Mouse (Mus musculus) heart, postnatal 0 days (tissue): Measurements from ENCODE around the gene Epn1. TPM values are rescaled to one million over a fixed set of nuclear protein-coding genes. Genes with fewer than 3 reads are reported as not detected.

Source experiments
- ATAC-seq: fragments of 200-750 bp; cut with Nextera tagmentation; 2 replicates; pipeline ENCODE4 v1.8.0; 2017; ENCODE audit warnings: low read depth, moderate number of reproducible peaks, moderate library complexity; ENCODE audit not compliant: insufficient read depth
- DNase-seq: peaks from one replicate; pipeline ENCODE4 v3.0.0-alpha.2; 2016; ENCODE audit warnings: low spot score
- H3K27ac ChIP-seq: fragments of 300-500 bp; sonication (generic); 2 replicates; pipeline ENCODE4 v1.5.1; 2014; ENCODE audit warnings: low read depth, mild to moderate bottlenecking
- H3K27me3 ChIP-seq: fragments of 300-500 bp; sonication (generic); 2 replicates; pipeline ENCODE4 v1.6.1; 2014; ENCODE audit warnings: low read length, mixed read lengths; ENCODE audit not compliant: control insufficient read depth, insufficient read depth
- H3K36me3 ChIP-seq: fragments of 300-500 bp; sonication (generic); replicated peaks from 2 replicates; pipeline ENCODE4 v1.6.1; 2014; ENCODE audit warnings: low read length, mixed read lengths; ENCODE audit not compliant: control insufficient read depth, insufficient read depth
- H3K4me1 ChIP-seq: fragments of 300-500 bp; sonication (generic); 2 replicates; pipeline ENCODE4 v1.6.1; 2014; ENCODE audit warnings: antibody characterized with exemption; ENCODE audit not compliant: control insufficient read depth, insufficient read depth
- H3K4me2 ChIP-seq: fragments of 300-500 bp; sonication (generic); 2 replicates; pipeline ENCODE4 v1.6.1; 2014; ENCODE audit warnings: low read depth, mild to moderate bottlenecking, low read length, moderate library complexity
- H3K4me3 ChIP-seq: fragments of 300-500 bp; sonication (generic); 2 replicates; pipeline ENCODE4 v1.5.1; 2014; ENCODE audit warnings: low read depth, low read length
- H3K9ac ChIP-seq: fragments of 300-500 bp; sonication (generic); replicated peaks from 2 replicates; pipeline ENCODE4 v1.6.1; 2014; ENCODE audit warnings: low read depth, low read length, mixed read lengths
- H3K9me3 ChIP-seq: fragments of 300-500 bp; sonication (generic); replicated peaks from 2 replicates; pipeline ENCODE4 v1.6.1; 2016; ENCODE audit warnings: low read length; ENCODE audit not compliant: control insufficient read depth
- CTCF ChIP-seq: IDR thresholded peaks from 2 replicates; pipeline ENCODE4 v1.5.1; 2016; ENCODE audit warnings: antibody characterized with exemption, control low read depth, low read depth
- EP300 ChIP-seq: IDR thresholded peaks from 2 replicates; pipeline ENCODE4 v1.6.1; 2016; ENCODE audit warnings: antibody characterized with exemption, low read depth
- WGBS: fragments of 180-500 bp; shearing (Covaris S2); extraction: QIAGEN DNeasy Blood & Tissue Kit; methylation state at CpG from one replicate; pipeline ENCODE4 v1.1.7; 2014; 5-methylcytosine and 5-hydroxymethylcytosine counted together
- polyA plus RNA-seq: library from polyadenylated mRNA; unstranded; fragments of >200 nt; fragmentation: Nextera tagmentation; extraction: Ambion mirVana; gene quantifications from 2 replicates; pipeline ENCODE4 v1.2.1, GENCODE M21; 2015
- total RNA-seq: library from RNA; depleted of rRNA; stranded (reverse); fragments of >200 nt; gene quantifications from 2 replicates; pipeline ENCODE4 v1.2.3, GENCODE M21; 2014; ENCODE audit warnings: low replicate concordance

The Epn1 gene
- total and polyA plus RNA-seq, 2 experiments from 2014 or later, result 56.4 to 208 TPM

DNA sequence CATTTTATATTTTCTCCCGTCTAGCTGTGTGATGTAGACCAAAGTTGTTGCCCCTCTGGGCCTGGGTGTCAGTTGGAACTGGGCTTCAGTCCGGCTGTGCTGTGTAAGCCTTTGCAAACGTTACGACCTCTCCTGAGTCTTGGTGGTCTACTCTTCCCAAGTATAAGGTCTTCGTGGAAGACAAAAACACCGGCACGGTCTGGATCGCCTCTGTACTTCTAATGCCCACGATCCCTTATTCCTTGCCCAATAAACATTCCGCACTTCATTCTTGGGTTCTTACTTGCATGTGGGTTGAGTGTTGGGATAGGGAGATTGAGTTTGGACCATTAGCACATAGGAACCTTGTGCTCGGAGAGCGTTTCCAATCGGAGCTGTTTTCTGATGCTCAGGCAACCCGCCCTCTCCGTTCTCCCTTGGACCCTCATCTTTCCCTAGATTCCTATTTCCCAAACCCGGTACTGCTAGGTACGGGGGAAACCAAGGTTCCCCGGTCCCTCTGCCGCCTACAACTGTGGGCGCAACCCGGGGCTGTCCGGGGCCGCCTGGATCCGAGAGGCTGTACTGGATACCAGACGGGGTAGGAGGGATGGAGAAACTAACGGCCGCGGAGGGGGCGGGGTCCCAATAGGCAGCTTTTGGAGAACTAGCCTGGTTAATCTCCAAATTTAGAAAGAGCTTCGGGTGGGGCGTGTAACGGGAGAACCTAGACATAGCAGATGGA lies 26.4 kb upstream of the Epn1 start:
- Histone ChIP-seq H3K27ac (no peak overlapping the region), H3K9me3 (no peaks in the 10 kb centered on the region), H3K4me3 (peak overlapping the region; percentile 67), H3K4me2 (peak overlapping the region; percentile 92), H3K36me3 (no peaks in the 10 kb centered on the region), H3K27me3 (peaks cover 65% of the 10 kb centered on the region), H3K9ac (no peak overlapping the region), H3K4me1 (peaks cover 15% of the 10 kb centered on the region)
- TF ChIP-seq EP300, result no peak
- no peak for TF ChIP-seq CTCF
- no peak for DNase-seq
- ATAC-seq, result no peak
- 12% methylated on average over 32 of the region's 32 CpGs for WGBS

DNA sequence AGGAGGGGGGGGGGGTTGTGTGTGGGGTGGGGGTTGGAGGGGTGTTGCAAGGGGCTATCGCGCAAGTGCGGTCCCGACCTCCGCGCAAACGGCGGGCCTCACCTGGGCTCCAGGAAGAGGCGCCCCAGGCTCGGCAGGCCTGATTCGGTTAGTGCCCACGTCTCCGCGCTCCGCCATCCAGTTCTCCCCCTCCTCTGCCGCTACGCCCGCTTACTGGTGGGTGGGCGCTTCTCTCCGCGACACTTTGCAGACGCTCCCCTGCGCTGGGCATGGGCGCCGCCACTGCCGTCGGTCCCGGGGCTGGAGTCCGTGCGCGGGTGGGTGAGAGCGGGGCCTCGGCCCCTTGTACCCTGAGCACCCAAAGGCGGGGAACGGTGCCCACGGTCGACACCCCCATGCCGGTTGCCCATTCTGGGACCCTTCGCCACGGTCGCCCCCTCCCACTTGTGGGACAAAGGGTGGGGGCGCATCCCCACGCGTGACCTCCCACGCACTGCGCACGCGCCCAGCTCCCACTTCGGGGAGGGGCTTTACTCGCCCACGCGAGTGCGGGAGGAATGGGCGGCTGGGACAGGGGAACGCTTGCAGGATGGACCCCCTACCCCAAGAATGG lies 23.3 kb upstream of the Epn1 start:
- 2% methylated on average over 52 of the region's 55 CpGs for WGBS
- Histone ChIP-seq H3K4me3 (peak overlapping the region; percentile 33), H3K9ac (peak overlapping the region; percentile 21; the same call in 1 of the 2 replicates), H3K36me3 (no peaks in the 10 kb centered on the region), H3K27ac (no peak overlapping the region), H3K27me3 (peaks cover 65% of the 10 kb centered on the region), H3K4me1 (peaks cover 14% of the 10 kb centered on the region), H3K4me2 (peak overlapping the region; percentile 55), H3K9me3 (no peaks in the 10 kb centered on the region)
- DNase-seq (no peak), ATAC-seq (no peak)
- TF ChIP-seq CTCF (no peak), EP300 (no peak)

DNA sequence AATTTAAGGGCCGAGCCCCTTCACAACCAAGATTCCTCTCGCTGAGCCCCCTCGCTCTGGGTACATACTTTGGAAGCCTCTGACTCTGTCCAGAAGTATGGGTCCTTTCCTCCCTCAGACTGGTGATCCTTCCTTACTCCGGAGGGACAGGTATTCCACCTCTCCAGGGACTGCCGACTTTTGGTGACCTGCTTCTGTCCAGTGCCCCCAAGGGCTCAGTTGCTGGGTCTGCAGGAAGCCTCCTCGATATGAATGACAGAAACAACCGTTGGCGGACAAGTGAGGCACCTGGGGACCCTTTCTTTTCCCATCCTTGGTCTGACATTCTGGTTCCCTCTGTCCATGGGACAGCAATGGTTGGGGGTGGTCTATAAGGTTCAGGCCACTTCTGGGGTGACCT lies 22.7 kb upstream of the Epn1 start:
- no peak overlapping the region for H3K27ac ChIP-seq
- no peak for DNase-seq

GRCm38 (mm10) chr7:5057804-5058203 lies 22.2 kb upstream of the Epn1 start:
- H3K4me1 ChIP-seq, result peaks cover 8% of the 10 kb centered on the region
- 36% methylated on average over 11 of the region's 11 CpGs for WGBS
- no peak overlapping the region for H3K4me3 ChIP-seq
- ATAC-seq (no peak), DNase-seq (no peak)
- H3K36me3 ChIP-seq, result no peaks in the 10 kb centered on the region
- H3K9ac ChIP-seq, result no peak overlapping the region
- no peak overlapping the region for H3K27ac ChIP-seq
- no peak for TF ChIP-seq CTCF
- no peak for TF ChIP-seq EP300
- peaks cover 57% of the 10 kb centered on the region for H3K27me3 ChIP-seq
- H3K9me3 ChIP-seq, result no peaks in the 10 kb centered on the region
- H3K4me2 ChIP-seq, result no peak overlapping the region

More for the DNA sequence above, 22.7 kb upstream of the Epn1 start:
- TF ChIP-seq CTCF (no peak), EP300 (no peak)
- Histone ChIP-seq H3K4me2 (no peak overlapping the region), H3K4me3 (no peak overlapping the region; the same call in 1 of the 2 replicates), H3K4me1 (peaks cover 11% of the 10 kb centered on the region), H3K9ac (no peak overlapping the region), H3K9me3 (no peaks in the 10 kb centered on the region), H3K36me3 (no peaks in the 10 kb centered on the region), H3K27me3 (peaks cover 61% of the 10 kb centered on the region)
- no peak for ATAC-seq
- WGBS, result 32% methylated on average over 8 of the region's 8 CpGs

DNA sequence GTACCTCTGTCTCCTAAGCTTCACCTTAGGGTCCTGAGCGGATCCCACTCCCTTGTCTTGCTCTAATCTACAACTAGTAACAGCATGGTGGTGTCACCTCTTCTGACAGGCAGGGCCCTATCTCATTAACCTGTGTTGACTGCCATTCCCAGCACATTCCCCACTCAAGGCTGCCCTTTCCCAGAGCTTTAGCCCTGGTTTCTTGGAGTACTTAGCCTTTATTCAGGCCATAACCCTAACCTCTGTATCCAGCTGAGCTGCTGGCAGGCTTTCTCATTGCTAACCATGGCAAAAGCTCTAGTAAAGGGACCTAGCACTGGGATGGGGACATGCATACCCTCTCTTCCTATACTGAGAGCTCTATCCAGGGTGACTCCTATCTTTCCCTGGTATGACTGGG lies 21.4 kb upstream of the Epn1 start:
- TF ChIP-seq EP300, result no peak
- TF ChIP-seq CTCF, result no peak
- Histone ChIP-seq H3K27me3 (peaks cover 49% of the 10 kb centered on the region), H3K4me1 (peaks cover 11% of the 10 kb centered on the region), H3K9me3 (no peaks in the 10 kb centered on the region), H3K9ac (no peak overlapping the region), H3K36me3 (no peaks in the 10 kb centered on the region), H3K4me2 (no peak overlapping the region), H3K4me3 (no peak overlapping the region), H3K27ac (no peak overlapping the region)
- 85% methylated on average over 1 of the region's 1 CpGs for WGBS
- no peak for ATAC-seq
- no peak for DNase-seq
